Mouse (Mus musculus) mouse trophoblast stem cell (cell line): ENCODE measurements around the gene Gm14443.
"Not testable (repeated sequence)": the region's sequence is repeated elsewhere in the genome, so short reads cannot be mapped to it uniquely, and the experiment has no call there.

Experiments
- in situ Hi-C, 2 experiments: fragments of 300-500 bp; cut with MseI, MboI; formaldehyde crosslinking; loops; 2 replicates in 1 of 2; 3 replicates in 1 of 2; pipeline ENCODE4 v1.15.1; 2025

The Gm14443 gene

GRCm38 (mm10) chr2:175175401-175176180 lies at the start of gene Gm14443:
TSS of gene Gm14443 (minus strand) at chr2:175175871.
- in situ Hi-C loops = not testable (repeated sequence)

- in situ Hi-C loops = not testable (repeated sequence)
Measured at GRCm38 (mm10) chr2:175206732-175207131, 31.1 kb upstream of the Gm14443 start, which contains the start of gene Gm14391. TSS of gene Gm14391 (minus strand) at chr2:175206917.

DNA sequence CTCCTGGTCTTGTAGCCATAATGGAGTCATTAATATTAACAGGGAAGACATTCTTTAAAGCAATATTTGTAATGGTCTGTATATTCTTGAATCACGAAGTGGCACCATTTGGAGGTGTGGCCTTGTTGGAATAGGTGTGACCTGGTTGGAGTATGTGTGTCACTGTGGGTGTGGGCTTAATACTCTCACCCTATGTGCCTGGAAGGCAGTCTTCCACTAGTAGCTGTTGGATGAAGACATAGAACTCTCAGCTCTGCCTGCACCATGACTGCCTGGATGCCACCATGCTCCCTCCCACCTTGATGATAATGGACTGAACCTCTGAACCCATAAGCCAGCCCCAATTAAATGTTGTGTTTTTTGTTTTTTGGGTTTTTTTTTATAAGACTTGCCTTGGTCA lies 3.3 kb upstream of the Gm14443 start:
- in situ Hi-C loops = not testable (repeated sequence)

DNA sequence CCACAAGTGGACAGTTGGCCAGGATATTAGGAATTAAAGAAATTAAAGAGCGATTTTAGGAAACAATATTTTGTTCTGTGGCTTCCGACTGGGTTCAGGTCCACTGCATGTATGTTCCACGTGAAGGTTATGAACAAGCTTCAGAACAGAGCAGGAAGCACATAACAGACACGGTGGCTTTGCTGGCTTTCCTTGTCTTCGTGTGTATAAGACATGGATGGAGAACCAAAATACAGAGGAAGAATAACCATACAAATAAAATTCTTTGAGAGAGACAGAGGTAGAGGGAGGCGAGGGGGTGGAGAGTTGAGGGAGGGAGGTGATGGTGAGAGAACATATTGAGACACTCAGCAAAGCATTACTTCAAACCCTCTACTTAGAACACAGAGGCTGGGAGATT lies 641 bp upstream of the Gm14443 start:
- in situ Hi-C loops = no loop called here

DNA sequence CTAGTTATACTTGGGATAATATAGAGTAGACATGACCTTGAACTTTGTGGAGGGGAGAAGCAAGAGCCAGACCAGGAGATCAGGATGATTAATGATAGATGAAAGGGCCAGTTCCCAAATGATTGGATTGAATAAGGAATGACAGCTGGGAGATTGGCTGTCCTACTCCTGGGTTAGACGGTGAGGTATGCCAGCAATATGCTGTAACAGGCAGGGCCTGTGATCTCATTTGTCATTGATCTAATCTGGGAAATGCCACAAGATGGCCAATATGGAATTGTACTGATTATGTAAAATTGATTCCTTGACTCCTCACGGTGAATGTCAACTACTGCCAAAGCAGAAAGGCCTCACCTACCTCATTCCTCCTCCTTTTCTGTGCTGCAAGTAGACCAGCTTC lies 1.6 kb downstream of the Gm14443 start:
- in situ Hi-C loops = not testable (repeated sequence)

GRCm38 (mm10) chr2:175172906-175173595 lies 2.6 kb downstream of the Gm14443 start:
- in situ Hi-C loops = not testable (repeated sequence)

DNA sequence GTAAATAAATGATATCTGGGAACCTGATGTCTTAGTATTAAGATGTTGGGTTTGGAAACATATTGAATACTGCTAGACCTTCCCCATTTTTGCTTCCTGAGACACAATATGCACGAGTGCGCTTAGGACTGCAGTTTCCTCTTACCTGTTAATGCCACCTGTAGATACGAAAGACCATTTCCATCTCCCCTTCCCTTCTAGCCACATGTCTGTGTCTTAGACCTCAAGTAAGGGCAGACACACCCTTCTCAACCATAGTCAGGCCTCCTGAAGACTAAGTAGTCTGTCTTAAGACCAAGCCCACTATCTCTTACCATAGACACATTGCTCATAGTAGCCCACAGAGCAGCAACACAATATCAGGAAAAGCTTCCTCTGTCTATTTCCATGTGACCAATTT lies 3.5 kb downstream of the Gm14443 start:
- in situ Hi-C loops = no loop called here

- in situ Hi-C loops = not testable (repeated sequence)
Measured at GRCm38 (mm10) chr2:175166870-175167269, 8.8 kb downstream of the Gm14443 start.

GRCm38 (mm10) chr2:175165110-175165509 lies 10.6 kb downstream of the Gm14443 start:
- in situ Hi-C loops = not testable (repeated sequence)

- in situ Hi-C loops = not testable (repeated sequence)
Measured at GRCm38 (mm10) chr2:175161438-175161837, 14.2 kb downstream of the Gm14443 start.

- in situ Hi-C loops = no loop called here
Measured at GRCm38 (mm10) chr2:175158642-175159041, 17.0 kb downstream of the Gm14443 start.

GRCm38 (mm10) chr2:175156696-175157095 lies 19.0 kb downstream of the Gm14443 start:
- in situ Hi-C loops = no loop called here

GRCm38 (mm10) chr2:175141993-175142295 lies 33.7 kb downstream of the Gm14443 start, which contains the start of gene Gm14399:
TSS of gene Gm14399 (minus strand) at chr2:175142012.
- in situ Hi-C loops = not testable (repeated sequence)

DNA sequence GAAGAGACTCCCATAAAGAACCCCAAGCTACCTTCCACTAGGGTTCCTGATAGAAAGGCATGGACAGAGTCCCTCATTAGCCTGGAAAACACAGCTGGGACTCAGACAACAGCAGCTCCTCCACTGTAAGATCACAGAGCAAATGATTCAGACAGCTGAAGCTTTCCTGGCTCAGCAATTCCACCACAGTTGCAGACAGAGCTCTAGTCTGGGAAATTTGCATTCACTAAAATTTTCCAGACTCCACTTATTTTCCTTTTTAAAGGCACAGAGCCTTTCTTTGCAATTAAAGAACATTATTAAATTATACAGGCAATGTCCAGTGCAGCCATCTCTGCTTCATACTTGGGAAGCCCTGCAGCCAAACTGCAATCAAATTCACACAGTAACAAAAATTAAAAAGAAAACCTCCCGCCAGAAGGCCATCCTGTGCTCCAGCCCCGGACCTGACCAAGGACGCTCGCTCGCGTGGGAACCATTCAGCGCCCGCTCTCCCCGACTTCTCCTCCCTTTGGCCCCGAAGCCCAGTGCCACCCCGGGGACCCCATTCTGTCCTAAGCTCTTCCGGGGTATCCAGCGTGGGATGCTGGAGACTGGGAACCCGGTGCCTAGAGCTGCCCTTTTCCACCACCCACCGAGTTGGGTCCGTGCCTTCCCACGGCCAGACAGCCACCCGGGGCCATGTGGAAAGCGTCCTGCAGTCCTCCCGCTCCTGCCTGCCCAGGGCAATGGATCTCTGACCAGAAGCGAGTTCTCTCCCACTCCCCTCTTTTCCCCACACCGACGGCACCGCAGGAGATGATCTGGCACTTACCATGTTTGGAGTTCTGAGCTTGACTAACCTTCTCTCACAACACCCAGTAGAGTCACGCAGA lies 34.3 kb downstream of the Gm14443 start:
- in situ Hi-C loops = not testable (repeated sequence)

- in situ Hi-C loops = not testable (repeated sequence)
Measured at GRCm38 (mm10) chr2:175140624-175141023, 35.0 kb downstream of the Gm14443 start.
